Mouse (Mus musculus): ENCODE measurements around the gene Cfdp1.

DNA sequence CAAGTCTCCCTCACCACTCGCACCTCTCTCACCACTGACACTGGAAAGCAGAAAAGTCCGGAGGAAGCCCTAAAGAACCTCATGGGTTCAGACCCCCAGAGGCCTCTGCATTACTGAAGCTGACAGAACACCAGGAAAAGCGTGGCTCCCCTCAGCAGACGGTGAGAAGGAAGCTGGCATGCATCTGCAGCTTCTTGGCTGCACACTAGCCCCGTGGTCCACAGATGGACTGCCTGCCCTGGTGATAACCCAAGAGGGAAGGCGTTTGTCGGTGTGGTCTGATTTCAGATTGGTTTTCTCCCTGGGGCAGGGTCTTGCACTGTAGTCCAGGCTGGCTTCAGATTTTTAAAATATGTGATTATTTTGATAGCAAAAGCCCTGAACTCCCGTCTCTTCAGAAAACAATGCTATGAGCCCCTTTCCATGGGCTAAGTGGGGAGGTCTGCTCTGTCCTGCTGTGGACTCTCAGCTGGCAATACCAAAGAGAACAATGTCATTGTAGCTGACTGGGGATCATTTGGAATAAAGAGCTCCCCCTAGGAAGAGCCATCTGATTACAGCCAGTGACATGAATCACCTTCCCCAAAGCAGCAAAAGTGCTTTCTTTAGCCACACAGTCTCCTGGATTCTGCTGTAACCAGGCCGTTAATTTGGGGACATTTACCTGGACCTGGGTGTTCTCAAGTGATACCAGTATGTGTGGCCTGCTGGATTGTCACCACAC, 71.3 kb downstream of the Cfdp1 start:
- TF ChIP-seq CTCF (IDR thresholded peaks at IDR 0.05; ENCODE audit: low read depth, low read length): no peak
- TF ChIP-seq POLR2A (IDR thresholded peaks at IDR 0.05; ENCODE audit: borderline replicate concordance, low read depth, low read length): no peak

Data from bone marrow macrophage, adult 2 months (primary cell).